Comparison of ENCODE assay signal across 8 mouse cellular contexts in genomic region chr17:35424624-35425416, GRCm38 (mm10). TPM values are rescaled to one million over a fixed set of nuclear protein-coding genes. Genes with fewer than 3 reads are reported as not detected.
DNase-seq lines count a peak whose midpoint lies in the region; ATAC-seq and TF ChIP-seq lines count a peak whose summit lies in the region.
"Not testable (repeated sequence)": the region's sequence is repeated elsewhere in the genome, so short reads cannot be mapped to it uniquely, and the experiment has no call there.

H2-Q6 (plus strand) TSS chr17:35424850.

- peak; percentile 63 for DNase-seq in R1 (ENCODE audit: low read depth, low spot score)
- peak; percentile 63 for DNase-seq in embryo, embryonic 9.5 days (ENCODE audit: extremely low spot score)
- peak; percentile 56 to 77 for DNase-seq in heart, adult 2 months
- DNase-seq in limb, embryonic 10.5 days (ENCODE audit: low spot score), result peak; percentile 80
- peak; percentile 47 for DNase-seq in ovary, postnatal 36 days (ENCODE audit: low spot score)
- peak; percentile 46 for DNase-seq in urinary bladder, adult 18-20 months (ENCODE audit: low spot score in 2 of 2)

- not testable (repeated sequence) for TF ChIP-seq EP300 in heart, adult 2 months (IDR thresholded peaks at IDR 0.05; ENCODE audit: insufficient read depth, low read depth, low read length)

- H3K9me3 ChIP-seq in limb, embryonic 10.5 days (replicated peaks), result not testable (repeated sequence)

- not testable (repeated sequence) for H3K4me1 ChIP-seq in heart, adult 2 months (ENCODE audit: control insufficient read depth, insufficient read depth, low read length)
- peaks cover 11% of the 10 kb centered on the region for H3K4me1 ChIP-seq in limb, embryonic 10.5 days

- peak; percentile 47; the same call in 1 of the 2 replicates for TF ChIP-seq POLR2A in heart, adult 2 months (IDR thresholded peaks at IDR 0.05; ENCODE audit: insufficient read depth, low read depth, low read length)

- H3K9ac ChIP-seq in heart, adult 2 months (ENCODE audit: low read depth, low read length), result peak within 1 kb of the TSS; percentile 59

- H3K27ac ChIP-seq in heart, adult 2 months, result not testable (repeated sequence)
- peak within 1 kb of the TSS; percentile 40; the same call in 1 of the 2 replicates for H3K27ac ChIP-seq in limb, embryonic 10.5 days

- not testable (repeated sequence) for H3K79me2 ChIP-seq in heart, adult 2 months (replicated peaks; ENCODE audit: control insufficient read depth, insufficient read depth, low read length)

- 2% methylated on average over 58 of the region's 66 CpGs for WGBS in heart, adult 2 months
- 2% methylated on average over 56 of the region's 66 CpGs for whole genome bisulfite sequencing in limb, embryonic 10.5 days

- intact Hi-C loops in heart, adult 2 months (cut with DNase I), result not testable (repeated sequence)

- H3K27me3 ChIP-seq in heart, adult 2 months (ENCODE audit: control insufficient read depth, insufficient read depth, low read length), result not testable (repeated sequence)
- H3K27me3 ChIP-seq in limb, embryonic 10.5 days (ENCODE audit: low read depth, poor library complexity, severe bottlenecking), result peaks cover 49% of the 10 kb centered on the region

- not testable (repeated sequence) for H3K36me3 ChIP-seq in heart, adult 2 months (ENCODE audit: control insufficient read depth, insufficient read depth, low read length); limb, embryonic 10.5 days

- peak; percentile 91 for ATAC-seq in inflammation-experienced regulatory T-cells, adult 6 months
- ATAC-seq in megakaryocyte, adult 5-6 weeks (ENCODE audit: poor library complexity, severe bottlenecking), result peak; percentile 96

- not testable (repeated sequence) for TF ChIP-seq CTCF in heart, adult 2 months (IDR thresholded peaks at IDR 0.05)

- peak within 1 kb of the TSS; percentile 38 for H3K4me3 ChIP-seq in heart, adult 2 months
- H3K4me3 ChIP-seq in limb, embryonic 10.5 days, result peak within 1 kb of the TSS; percentile 44

RNA-seq across cellular contexts. Expression of gene H2-Q6, which starts in this region (rescaled TPM):
- total RNA-seq in heart, adult 2 months (2021), result 1 to 10 TPM; 1.2 to 3.7 TPM
- 21.4 and 40.3 TPM in 2 replicates for polyA plus RNA-seq in heart, adult 2 months (2012; rRNA removed)
- 100 to 1,000 TPM; 356 to 772 (median 602) TPM for polyA plus RNA-seq in inflammation-experienced regulatory T-cells, adult 6 months (2017; shearing (Covaris generic))
- 2.6 and 3.8 TPM in 2 replicates for polyA plus RNA-seq in limb, embryonic 10.5 days (2016; fragmentation: Nextera tagmentation; extraction: Ambion mirVana)
- total RNA-seq in megakaryocyte, adult 5-6 weeks (2015), result 10.2 and 12.1 TPM in 2 replicates
- total RNA-seq in megakaryocyte, adult 5-6 weeks (2017), result 12.8 and 13.5 TPM in 2 replicates
